Mouse (Mus musculus): ENCODE measurements around the gene Trpm3.

The Trpm3 gene

DNA sequence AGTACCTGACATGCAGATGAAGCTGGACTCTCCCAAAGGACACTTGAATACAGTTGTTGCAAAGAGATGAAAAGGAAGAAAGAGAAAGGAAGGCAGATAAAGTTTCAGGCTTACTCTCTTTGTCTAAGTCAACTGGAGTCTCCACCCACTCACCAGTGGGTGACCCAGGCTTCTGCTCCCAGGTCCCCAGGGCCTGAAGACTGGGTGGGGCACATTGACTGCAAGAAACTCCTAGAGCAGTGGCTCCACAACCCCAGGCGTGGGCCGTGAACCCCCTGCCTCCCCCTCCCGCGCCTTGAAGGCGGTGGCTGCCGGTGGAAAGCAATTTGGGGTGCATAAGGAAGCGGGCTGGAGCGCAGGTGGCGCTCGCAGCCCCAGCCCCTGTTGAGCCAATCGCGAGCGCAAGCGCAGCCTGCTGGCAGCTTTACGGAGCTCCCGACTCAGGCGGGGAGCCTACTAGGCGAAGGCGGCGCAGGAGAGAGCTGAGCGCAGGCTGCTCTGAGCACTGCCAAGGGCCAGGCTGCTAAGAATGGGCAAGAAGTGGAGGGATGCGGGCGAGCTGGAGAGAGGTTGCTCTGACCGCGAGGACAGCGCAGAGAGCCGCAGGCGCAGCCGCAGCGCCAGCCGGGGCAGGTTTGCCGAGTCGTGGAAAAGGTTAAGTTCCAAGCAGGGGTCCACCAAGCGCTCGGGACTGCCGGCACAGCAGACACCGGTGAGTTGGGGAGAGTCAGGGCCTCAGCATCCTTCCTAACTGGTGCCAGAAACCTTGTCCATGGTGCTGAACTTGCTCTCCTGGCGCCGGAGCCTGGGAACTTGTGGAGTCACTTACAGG lies at the start of gene Trpm3:
TSS of gene Trpm3 (plus strand) at position 457 of the 832 bp plus-strand sequence.
- DNase-seq = peak; percentile 63

- no peak for DNase-seq
Observed at GRCm38 (mm10) chr19:22100582-22100981, 38.3 kb upstream of the Trpm3 start.

DNA sequence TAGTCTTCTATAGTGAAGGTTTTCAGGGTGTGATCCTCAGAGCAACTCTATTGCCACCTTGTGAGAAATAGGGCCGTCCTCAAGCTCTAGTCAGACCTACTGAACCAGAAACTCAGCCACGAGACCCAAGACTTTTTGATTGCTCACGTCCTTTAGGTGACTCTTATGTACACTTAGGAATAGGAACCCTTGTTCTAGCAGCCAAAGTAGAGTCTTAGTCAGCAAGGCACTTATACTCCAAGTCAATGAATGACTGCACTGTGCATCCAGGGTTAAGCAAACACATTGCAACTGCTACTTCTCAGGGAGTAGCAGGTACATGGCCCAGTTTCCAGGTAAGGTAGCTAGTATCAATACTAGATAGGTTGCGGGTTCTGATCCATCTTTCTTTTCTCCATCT lies 35.0 kb upstream of the Trpm3 start:
- DNase-seq = no peak

DNA sequence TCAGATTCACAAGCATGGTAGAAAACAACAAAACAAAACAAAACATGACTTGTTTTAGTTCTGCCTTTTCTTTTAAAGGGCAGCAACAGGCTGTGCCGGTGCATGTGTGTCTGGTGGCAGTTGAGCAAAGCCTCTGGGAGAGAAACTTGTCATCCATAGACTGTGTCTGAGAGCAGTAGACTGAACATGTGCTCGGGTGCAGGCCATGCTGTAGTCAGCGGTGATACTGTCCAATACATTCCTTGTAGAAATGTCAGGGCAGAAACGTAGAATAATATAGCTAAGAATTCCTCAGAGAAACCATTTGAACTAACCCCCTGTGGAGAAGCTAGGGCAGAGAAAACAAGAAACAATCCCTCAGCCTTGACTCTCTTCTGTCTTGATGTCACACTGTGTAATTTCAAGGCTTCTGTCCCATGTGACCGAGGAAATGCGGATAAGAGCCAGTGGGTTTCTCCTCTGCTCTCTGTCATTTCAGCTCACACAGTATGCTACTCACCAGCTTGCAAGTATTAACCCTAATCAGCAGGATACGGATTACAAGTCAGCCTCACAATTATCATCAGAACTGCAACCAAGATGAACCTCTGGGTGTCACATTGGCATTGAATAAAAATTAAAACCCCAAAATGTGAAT lies 33.9 kb upstream of the Trpm3 start:
- no peak for DNase-seq

- no peak for DNase-seq
Observed at GRCm38 (mm10) chr19:22105648-22106047, 33.2 kb upstream of the Trpm3 start.

GRCm38 (mm10) chr19:22108893-22109463 lies 29.9 kb upstream of the Trpm3 start:
- no peak for DNase-seq

DNA sequence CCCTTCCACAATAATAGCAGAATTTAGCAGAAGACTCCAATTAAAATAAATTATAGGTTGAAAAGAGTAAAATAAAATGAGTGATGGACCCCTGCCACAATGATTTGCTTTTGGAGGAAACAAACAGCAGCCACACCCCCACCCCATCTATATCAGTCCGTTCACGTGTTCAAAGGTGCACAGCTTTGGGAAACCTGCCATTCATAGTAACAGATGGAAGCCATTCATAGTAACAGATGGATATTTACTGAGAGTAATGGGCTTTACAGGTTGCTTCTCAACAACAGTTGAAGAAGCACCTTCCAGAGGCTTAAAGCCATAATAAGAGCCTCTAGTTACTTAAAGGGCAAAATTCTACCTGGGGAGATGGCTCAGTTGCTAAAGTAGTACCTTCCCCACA lies 17.9 kb upstream of the Trpm3 start:
- DNase-seq = no peak

DNA sequence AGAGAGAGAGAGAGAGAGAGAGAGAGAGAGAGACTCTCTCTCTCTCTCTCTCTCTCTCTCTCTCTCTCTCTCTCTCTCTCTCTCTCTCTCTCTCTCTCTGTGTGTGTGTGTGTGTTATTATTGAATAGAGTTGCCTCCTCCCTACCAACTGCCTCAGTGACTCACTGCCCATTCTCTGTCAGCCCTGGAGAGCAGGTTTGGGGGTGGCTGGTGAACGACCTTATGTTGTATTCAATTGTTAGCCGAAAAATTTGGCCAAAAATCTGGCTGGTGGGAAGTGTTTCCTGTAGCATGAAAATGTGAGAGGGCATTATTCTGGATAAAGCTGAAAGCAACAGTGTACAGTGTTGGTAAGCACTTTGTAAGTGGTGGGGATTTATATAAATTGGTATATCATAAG lies 17.2 kb upstream of the Trpm3 start:
- DNase-seq = no peak

GRCm38 (mm10) chr19:22132626-22133025 lies 6.2 kb upstream of the Trpm3 start:
- no peak for DNase-seq

GRCm38 (mm10) chr19:22178549-22178948 lies 39.7 kb downstream of the Trpm3 start:
- DNase-seq = no peak

GRCm38 (mm10) chr19:22179017-22179416 lies 40.2 kb downstream of the Trpm3 start:
- no peak for DNase-seq

DNA sequence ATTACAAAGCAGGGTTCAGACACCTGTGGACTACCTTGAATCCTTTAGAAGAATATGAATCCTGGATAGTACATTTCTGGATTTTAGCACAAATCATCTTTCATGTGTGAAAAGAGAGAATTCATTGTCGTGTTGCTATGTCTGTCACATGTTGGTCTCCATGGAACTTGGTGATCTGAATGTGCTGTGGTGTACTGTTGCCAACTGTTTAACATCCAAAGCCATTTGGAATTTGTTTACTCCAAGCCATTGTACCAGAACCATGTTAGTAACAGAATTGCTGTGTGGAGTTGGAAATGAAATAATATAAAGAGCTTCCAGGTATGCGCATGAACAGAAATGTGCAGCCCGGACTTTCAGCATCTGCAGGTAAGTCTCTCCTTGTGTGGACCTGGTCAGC lies 41.3 kb downstream of the Trpm3 start:
- no peak for DNase-seq

GRCm38 (mm10) chr19:22189716-22190115 lies 50.9 kb downstream of the Trpm3 start:
- peak; percentile 18 for DNase-seq

DNA sequence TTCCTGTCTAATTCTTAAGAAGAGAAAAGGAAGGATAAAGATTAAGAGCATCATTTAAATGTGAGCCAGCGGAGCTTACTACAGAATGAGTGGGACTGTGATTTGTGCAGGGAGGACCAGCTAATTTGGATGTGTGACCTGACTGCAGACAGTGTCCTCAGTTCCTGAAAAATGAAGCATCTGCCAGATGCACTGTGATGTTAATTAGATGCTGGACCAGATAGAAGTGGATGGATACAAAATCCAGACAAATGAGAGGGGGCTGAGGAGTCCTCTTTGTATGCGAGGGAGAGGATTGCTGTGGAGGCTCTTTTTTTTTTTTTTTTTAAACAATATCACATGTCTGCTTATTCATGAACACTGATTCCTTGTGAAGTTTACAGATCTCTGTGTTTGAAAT lies 83.7 kb downstream of the Trpm3 start:
- DNase-seq = no peak

DNA sequence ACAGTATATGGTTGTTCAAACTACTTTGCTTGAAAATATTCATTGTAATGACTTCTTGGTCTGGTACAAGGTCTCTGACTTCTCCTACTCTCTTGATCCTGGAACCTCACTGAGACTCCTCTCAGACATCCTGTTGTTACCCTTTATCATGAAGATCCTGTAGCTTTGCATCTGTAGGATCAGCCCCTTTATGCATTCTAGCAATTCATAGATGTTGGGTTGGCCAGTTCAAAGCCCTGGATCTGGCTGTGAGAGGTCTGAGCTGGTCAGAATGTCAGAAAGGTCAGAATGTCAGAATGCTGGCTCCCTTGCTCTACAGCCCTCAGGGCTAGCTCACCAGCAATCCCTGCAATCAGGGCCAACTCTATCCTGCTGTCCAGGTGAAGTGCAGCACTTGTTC lies 95.3 kb downstream of the Trpm3 start:
- DNase-seq = no peak

DNA sequence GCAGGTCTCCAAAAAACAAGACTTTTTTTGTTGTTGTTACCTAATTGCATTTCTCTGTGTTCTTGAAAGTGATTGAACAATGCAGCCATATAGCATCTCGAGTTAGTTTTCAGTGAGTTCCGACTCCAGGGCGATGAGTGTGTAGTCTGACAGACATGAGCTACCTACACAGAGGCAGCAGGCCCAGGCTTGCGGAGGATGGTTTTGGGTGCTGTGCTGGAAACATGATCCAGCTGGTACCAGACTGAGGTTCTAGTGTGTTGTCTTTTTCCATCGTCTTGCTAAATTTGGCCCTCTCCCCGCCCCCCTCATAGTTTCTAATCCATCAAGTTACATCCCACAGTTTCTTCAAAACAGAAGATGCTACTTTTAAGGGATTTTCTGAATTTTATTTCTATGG lies 110.2 kb downstream of the Trpm3 start:
- DNase-seq = no peak

- DNase-seq = no peak
Observed at GRCm38 (mm10) chr19:22272916-22273315, 134.1 kb downstream of the Trpm3 start.

- DNase-seq = no peak
Observed at GRCm38 (mm10) chr19:22284651-22285050, 145.8 kb downstream of the Trpm3 start.

DNA sequence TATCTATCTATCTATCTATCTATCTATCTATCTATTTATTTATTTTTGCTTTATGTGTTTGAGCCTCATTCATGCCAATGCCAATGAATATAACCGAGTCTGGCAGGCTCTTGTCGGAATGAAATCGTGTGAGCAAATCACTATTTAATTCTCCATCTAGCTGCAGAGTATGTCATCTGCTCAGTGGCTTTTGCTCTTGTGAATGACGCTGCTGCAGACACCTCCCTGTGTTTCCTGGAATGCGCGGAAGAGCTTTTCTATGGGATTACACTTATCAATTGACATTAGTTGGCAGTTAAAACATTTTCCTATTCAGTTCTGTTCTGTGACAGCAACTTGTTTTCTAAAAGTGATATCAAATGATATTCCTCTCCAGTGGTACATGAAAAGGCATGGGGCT lies 153.8 kb downstream of the Trpm3 start:
- DNase-seq = no peak

DNA sequence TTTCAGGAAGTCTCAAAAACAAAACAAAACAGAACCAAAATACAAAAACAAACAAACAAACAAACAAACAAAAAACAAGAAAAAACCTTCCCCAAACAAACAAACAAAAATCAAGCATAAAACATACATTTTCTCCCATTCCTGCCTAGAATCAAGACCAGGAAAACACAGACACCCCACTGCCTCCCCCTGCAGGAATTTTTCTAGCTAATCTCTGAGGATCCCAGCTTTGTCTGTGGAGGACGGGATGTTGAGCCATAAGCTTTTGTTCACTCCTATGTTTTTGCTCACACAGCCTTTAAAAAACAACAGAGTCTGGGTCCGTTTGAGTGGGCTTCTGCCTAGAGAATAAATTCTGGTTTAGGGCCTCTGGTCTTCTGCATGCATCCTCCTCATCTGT lies 162.1 kb downstream of the Trpm3 start:
- peak; percentile 19 for DNase-seq

GRCm38 (mm10) chr19:22303021-22303951 lies 164.4 kb downstream of the Trpm3 start:
- DNase-seq = no peak

DNA sequence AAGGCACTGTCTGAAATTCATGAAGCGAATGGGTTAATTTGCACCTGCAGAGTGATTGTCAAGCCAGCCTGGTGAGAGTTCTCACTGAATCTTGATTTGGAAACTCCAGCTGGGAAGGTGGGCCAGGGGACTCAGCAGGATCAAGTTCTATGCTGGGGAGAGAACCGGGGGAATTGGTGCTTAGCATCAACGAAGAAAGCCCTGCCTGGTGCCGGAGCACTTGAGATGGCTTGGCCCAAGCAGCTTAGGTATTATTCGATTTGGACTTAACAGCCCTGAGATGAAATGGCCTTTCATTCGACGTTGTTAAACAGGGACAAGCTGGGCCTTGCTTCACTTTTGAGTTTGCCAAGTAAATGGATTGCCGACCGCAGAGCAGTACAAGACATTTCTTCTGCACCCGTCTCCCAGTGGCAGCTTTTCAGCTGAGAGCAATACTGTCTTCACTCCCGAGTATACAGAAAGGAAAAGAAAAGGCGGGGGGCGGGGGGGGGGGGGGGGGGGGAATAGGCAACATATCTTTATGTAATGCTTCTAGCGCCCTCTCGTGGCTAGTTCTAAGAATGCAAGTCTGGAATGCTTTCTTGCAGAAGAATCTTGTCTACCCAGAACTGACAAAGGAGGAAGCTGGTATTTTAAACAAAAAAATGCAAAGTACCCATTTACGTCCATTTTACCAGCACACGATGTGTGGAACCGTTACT lies 165.3 kb downstream of the Trpm3 start:
- DNase-seq = peak; percentile 97

Data from right cerebral cortex, postnatal 4 days (tissue).